Mouse (Mus musculus): Measurements from ENCODE around the gene Olfr1477. TPM values are rescaled to one million over a fixed set of nuclear protein-coding genes. Genes with fewer than 3 reads are reported as not detected.

Olfr1477 gene
- polyA plus RNA-seq (2014; fragmentation: Illumina TruSeq; extraction: RNeasy Lipid Tissue Mini Kit (QIAGEN cat#74804)) = not detected

GRCm38 (mm10) chr19:13500246-13500645, at the start of gene Olfr1477:
TSS of gene Olfr1477 (plus strand) at chr19:13500546.

GRCm38 (mm10) chr19:13455986-13456385, 44.4 kb upstream of the Olfr1477 start, which contains the start of gene Olfr1472:
TSS of gene Olfr1472 (minus strand) at chr19:13456086.

GRCm38 (mm10) chr19:13469265-13469664, 31.1 kb upstream of the Olfr1477 start, which contains the start of gene Olfr1474:
TSS of gene Olfr1474 (plus strand) at chr19:13469565.

GRCm38 (mm10) chr19:13480096-13480495, 20.2 kb upstream of the Olfr1477 start, which contains the start of gene Olfr1475:
TSS of gene Olfr1475 (minus strand) at chr19:13480196.

GRCm38 (mm10) chr19:13527613-13528012, 27.3 kb downstream of the Olfr1477 start, which contains the start of gene Olfr1480:
TSS of gene Olfr1480 (plus strand) at chr19:13527913.

Other genes with a start within 250 kb of the Olfr1477 start
- gene Olfr1465, start 185.0 kb upstream of the Olfr1477 start, polyA plus RNA-seq (2014; fragmentation: Illumina TruSeq; extraction: RNeasy Lipid Tissue Mini Kit (QIAGEN cat#74804)) = not detected
- not detected for gene Olfr1466, start 161.7 kb upstream of the Olfr1477 start, polyA plus RNA-seq (2014; fragmentation: Illumina TruSeq; extraction: RNeasy Lipid Tissue Mini Kit (QIAGEN cat#74804))
- gene Olfr1467, start 138.3 kb upstream of the Olfr1477 start, polyA plus RNA-seq (2014; fragmentation: Illumina TruSeq; extraction: RNeasy Lipid Tissue Mini Kit (QIAGEN cat#74804)) = not detected
- not detected for gene Olfr1469, start 92.7 kb upstream of the Olfr1477 start, polyA plus RNA-seq (2014; fragmentation: Illumina TruSeq; extraction: RNeasy Lipid Tissue Mini Kit (QIAGEN cat#74804))
- gene Olfr1471, start 57.1 kb upstream of the Olfr1477 start, polyA plus RNA-seq (2014; fragmentation: Illumina TruSeq; extraction: RNeasy Lipid Tissue Mini Kit (QIAGEN cat#74804)) = not detected
- gene Olfr1472, start 44.5 kb upstream of the Olfr1477 start, polyA plus RNA-seq (2014; fragmentation: Illumina TruSeq; extraction: RNeasy Lipid Tissue Mini Kit (QIAGEN cat#74804)) = not detected
- not detected for gene Olfr1474, start 31.0 kb upstream of the Olfr1477 start, polyA plus RNA-seq (2014; fragmentation: Illumina TruSeq; extraction: RNeasy Lipid Tissue Mini Kit (QIAGEN cat#74804))
- not detected for gene Olfr1475, start 20.4 kb upstream of the Olfr1477 start, polyA plus RNA-seq (2014; fragmentation: Illumina TruSeq; extraction: RNeasy Lipid Tissue Mini Kit (QIAGEN cat#74804))
- gene Olfr1480, start 27.4 kb downstream of the Olfr1477 start, polyA plus RNA-seq (2014; fragmentation: Illumina TruSeq; extraction: RNeasy Lipid Tissue Mini Kit (QIAGEN cat#74804)) = not detected
- gene Olfr1484, start 83.0 kb downstream of the Olfr1477 start, polyA plus RNA-seq (2014; fragmentation: Illumina TruSeq; extraction: RNeasy Lipid Tissue Mini Kit (QIAGEN cat#74804)) = not detected
- gene Olfr1487, start 116.8 kb downstream of the Olfr1477 start, polyA plus RNA-seq (2014; fragmentation: Illumina TruSeq; extraction: RNeasy Lipid Tissue Mini Kit (QIAGEN cat#74804)) = not detected
- not detected for gene Olfr1489, start 131.1 kb downstream of the Olfr1477 start, polyA plus RNA-seq (2014; fragmentation: Illumina TruSeq; extraction: RNeasy Lipid Tissue Mini Kit (QIAGEN cat#74804))
- not detected for gene Olfr1490, start 150.5 kb downstream of the Olfr1477 start, polyA plus RNA-seq (2014; fragmentation: Illumina TruSeq; extraction: RNeasy Lipid Tissue Mini Kit (QIAGEN cat#74804))
- gene Olfr1491, start 196.7 kb downstream of the Olfr1477 start, polyA plus RNA-seq (2014; fragmentation: Illumina TruSeq; extraction: RNeasy Lipid Tissue Mini Kit (QIAGEN cat#74804)) = not detected
- gene Olfr1493-ps1, start 222.7 kb downstream of the Olfr1477 start, polyA plus RNA-seq (2014; fragmentation: Illumina TruSeq; extraction: RNeasy Lipid Tissue Mini Kit (QIAGEN cat#74804)) = not detected
- gene Olfr1494, start 239.2 kb downstream of the Olfr1477 start, polyA plus RNA-seq (2014; fragmentation: Illumina TruSeq; extraction: RNeasy Lipid Tissue Mini Kit (QIAGEN cat#74804)) = not detected

All from ovary, adult 10 weeks (tissue).